Mouse (Mus musculus) layer of hippocampus, postnatal 10 days (tissue): ENCODE measurements around the gene Ift43. TPM values are rescaled to one million over a fixed set of nuclear protein-coding genes. Genes with fewer than 3 reads are reported as not detected.

Source experiments
- DNase-seq, 2 experiments: peaks; one replicate each; pipeline ENCODE4 v3.0.0; 2021; ENCODE audit warnings: low spot score in 2 of 2
- long read RNA-seq: library from polyadenylated mRNA; stranded (forward); transcript quantifications from one replicate; pipeline ENCODE4 v2.0.0, GENCODE M21; 2023
- total RNA-seq, 2 experiments: library from RNA; stranded (reverse); gene quantifications; 2 replicates each; pipeline ENCODE4 v1.2.3; 2021

Ift43 gene
- 10 to 100 TPM; 14.2 to 14.3 TPM for total RNA-seq
- long read RNA-seq, transcript Ift43-205 (9 exons, 783 nt), result major isoform, 18 of 20 reads
- long read RNA-seq, partial matches to known transcripts, result 0 of 20 reads
- long read RNA-seq, other reads (novel, unspliced or antisense), result 2 of 20 reads

- DNase-seq, result peak; percentile 80 to 83
Measured at GRCm38 (mm10) chr12:86082481-86083012, at the start of gene Ift43. Gene Ift43, plus strand, starts transcription at chr12:86082541.

- DNase-seq, result no peak
Measured at GRCm38 (mm10) chr12:86035586-86035985, 46.8 kb upstream of the Ift43 start.

GRCm38 (mm10) chr12:86036368-86037166 lies 45.8 kb upstream of the Ift43 start:
- DNase-seq, result no peak

GRCm38 (mm10) chr12:86037235-86037921 lies 45.0 kb upstream of the Ift43 start:
- no peak for DNase-seq

GRCm38 (mm10) chr12:86039078-86039477 lies 43.3 kb upstream of the Ift43 start:
- no peak for DNase-seq

- no peak for DNase-seq
Measured at GRCm38 (mm10) chr12:86039751-86040150, 42.6 kb upstream of the Ift43 start.

- no peak for DNase-seq
Measured at GRCm38 (mm10) chr12:86046141-86046540, 36.2 kb upstream of the Ift43 start.

GRCm38 (mm10) chr12:86046776-86047175 lies 35.6 kb upstream of the Ift43 start:
- DNase-seq, result no peak

- DNase-seq, result no peak
Measured at GRCm38 (mm10) chr12:86047376-86047775, 35.0 kb upstream of the Ift43 start.

- DNase-seq, result no peak
Measured at GRCm38 (mm10) chr12:86049813-86050212, 32.5 kb upstream of the Ift43 start.

GRCm38 (mm10) chr12:86051477-86051876 lies 30.9 kb upstream of the Ift43 start:
- DNase-seq, result no peak

GRCm38 (mm10) chr12:86055306-86055705 lies 27.0 kb upstream of the Ift43 start:
- DNase-seq, result no peak

- no peak for DNase-seq
Measured at GRCm38 (mm10) chr12:86056976-86057375, 25.4 kb upstream of the Ift43 start.

- no peak for DNase-seq
Measured at GRCm38 (mm10) chr12:86057516-86057915, 24.8 kb upstream of the Ift43 start.

- no peak for DNase-seq
Measured at GRCm38 (mm10) chr12:86059341-86059740, 23.0 kb upstream of the Ift43 start.

- DNase-seq, result no peak
Measured at GRCm38 (mm10) chr12:86064796-86065195, 17.5 kb upstream of the Ift43 start.

GRCm38 (mm10) chr12:86071432-86071831 lies 10.9 kb upstream of the Ift43 start:
- DNase-seq, result no peak

- DNase-seq, result no peak
Measured at GRCm38 (mm10) chr12:86074681-86075080, 7.7 kb upstream of the Ift43 start.

GRCm38 (mm10) chr12:86075358-86075757 lies 7.0 kb upstream of the Ift43 start:
- DNase-seq, result no peak

GRCm38 (mm10) chr12:86076321-86076901 lies 5.9 kb upstream of the Ift43 start:
- peak; percentile 43 to 58 for DNase-seq

GRCm38 (mm10) chr12:86077322-86077721 lies 5.0 kb upstream of the Ift43 start:
- peak in 1 of 2 experiments; percentile 34 for DNase-seq

- DNase-seq, result peak; percentile 29 to 36
Measured at GRCm38 (mm10) chr12:86077736-86078135, 4.6 kb upstream of the Ift43 start.
